Comparison of ENCODE assay signal across 8 mouse cellular contexts in genomic region chr17:87571345-87571932, GRCm38 (mm10).
DNase-seq lines count a peak whose midpoint lies in the region; ATAC-seq and TF ChIP-seq lines count a peak whose summit lies in the region.

No protein-coding gene starts in this region.

- peak; percentile 90 to 91 for DNase-seq in gastrocnemius, adult 8-10 months (ENCODE audit: low spot score in 2 of 2)
- DNase-seq in hindbrain, postnatal 0 days (ENCODE audit: low spot score): peak; percentile 92
- DNase-seq in left cerebral cortex, adult 18-20 months (ENCODE audit: low spot score in 2 of 2): peak; percentile 91 to 98
- peak; percentile 88 to 95 for DNase-seq in lung, postnatal 4 days
- DNase-seq in retina, postnatal 7 days (ENCODE audit: low read depth, low spot score): peak; percentile 79
- DNase-seq in urinary bladder, adult 18-20 months (ENCODE audit: low spot score in 2 of 2): peak; percentile 88 to 94

- peak overlapping the region; percentile 40 for H3K4me2 ChIP-seq in hindbrain, postnatal 0 days (ENCODE audit: low read depth, low read length)

- ATAC-seq in activated CD4-positive, CD25-positive, alpha-beta regulatory T cell, adult 4 months: peak; percentile 97
- peak; percentile 87 for ATAC-seq in hindbrain, postnatal 0 days

- peak overlapping the region; percentile 49; the same call in 1 of the 2 replicates for H3K27ac ChIP-seq in cortical plate, adult 2 months (ENCODE audit: insufficient read depth, low read length)
- peak overlapping the region; percentile 27; the same call in 1 of the 2 replicates for H3K27ac ChIP-seq in hindbrain, postnatal 0 days

- no peaks in the 10 kb centered on the region for H3K9me3 ChIP-seq in hindbrain, postnatal 0 days (ENCODE audit: low read length)

- TF ChIP-seq POLR2A in cortical plate, adult 2 months (IDR thresholded peaks at IDR 0.05; ENCODE audit: extremely low read depth, insufficient read depth, low read length): peak; percentile 53

- no peaks in the 10 kb centered on the region for H3K27me3 ChIP-seq in hindbrain, postnatal 0 days (ENCODE audit: insufficient read depth, low read length)

- H3K36me3 ChIP-seq in hindbrain, postnatal 0 days (ENCODE audit: insufficient read depth, low read length): no peaks in the 10 kb centered on the region

- H3K9ac ChIP-seq in hindbrain, postnatal 0 days (replicated peaks; ENCODE audit: low read length): no peak overlapping the region; the same call in 1 of the 2 replicates

- TF ChIP-seq CTCF in cortical plate, adult 2 months (IDR thresholded peaks at IDR 0.05; ENCODE audit: extremely low read depth, insufficient read depth, low read length): peak; percentile 100
- TF ChIP-seq CTCF in hindbrain, postnatal 0 days (IDR thresholded peaks at IDR 0.05; ENCODE audit: low read depth): peak; percentile 100

- H3K4me3 ChIP-seq in cortical plate, adult 2 months (ENCODE audit: insufficient read depth, low read length): no peak overlapping the region
- H3K4me3 ChIP-seq in hindbrain, postnatal 0 days (ENCODE audit: low read length): 0 out of 2 replicates have a peak overlapping the region, but pooled peaks have one; percentile 0

- WGBS in hindbrain, postnatal 0 days: 7% methylated on average over 18 of the region's 18 CpGs

- no peaks in the 10 kb centered on the region for H3K4me1 ChIP-seq in cortical plate, adult 2 months (ENCODE audit: control insufficient read depth, insufficient read depth, low read length)
- 0 out of 2 replicates have a peak, but pooled peaks cover 5% of the 10 kb centered on the region for H3K4me1 ChIP-seq in hindbrain, postnatal 0 days (ENCODE audit: insufficient read depth, low read length)
